Comparison of ENCODE assay signal across 9 mouse cellular contexts in the genomic region with DNA sequence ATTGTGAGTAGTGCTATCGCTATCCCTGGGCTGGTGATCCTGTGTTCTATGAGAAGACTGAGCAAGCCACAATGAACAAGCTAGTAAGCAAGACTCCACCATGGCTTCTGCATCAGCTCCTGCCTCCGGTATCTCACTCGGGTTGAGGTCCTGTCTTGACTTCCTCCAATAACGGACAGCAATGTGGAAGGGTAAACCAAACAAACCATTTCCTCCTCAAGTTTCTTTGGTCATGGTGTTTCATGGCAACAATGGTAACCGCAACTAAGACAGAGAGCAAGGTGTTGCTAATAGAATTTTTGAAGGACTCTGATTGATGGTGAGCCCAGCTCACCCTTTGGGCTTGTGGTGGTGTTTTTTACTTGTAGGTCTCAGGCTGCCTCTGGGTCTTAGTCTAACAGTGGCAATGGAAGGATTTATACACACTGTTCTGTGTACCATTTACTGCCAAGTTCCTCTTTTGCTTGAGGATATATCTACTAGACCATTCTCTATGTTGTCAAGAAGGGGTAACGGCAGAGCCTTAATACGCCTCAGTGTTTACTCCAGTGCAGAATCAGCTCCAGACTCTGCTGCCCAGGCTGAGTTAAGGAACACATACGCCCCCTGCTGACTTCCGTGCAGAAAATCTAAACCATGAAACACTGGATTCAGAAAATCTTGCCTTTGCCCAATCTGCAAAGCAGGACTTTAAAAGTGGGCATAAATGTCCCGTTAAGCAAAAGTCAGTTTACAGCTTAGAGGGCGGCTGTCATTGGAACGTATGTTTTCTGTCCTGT. TPM values are rescaled to one million over a fixed set of nuclear protein-coding genes. Genes with fewer than 3 reads are reported as not detected.
DNase-seq lines count a peak whose midpoint lies in the region; ATAC-seq and TF ChIP-seq lines count a peak whose summit lies in the region.
"Had no signal": no experiment of that assay in that cellular context is flagged by ENCODE, and none has a peak within 500 bp of the region (broad histone marks: within the 10 kb centered on the region; RNA-seq: fewer than 3 reads in every experiment).

No protein-coding gene starts in this region.

- no peaks in the 10 kb centered on the region for H3K9me3 ChIP-seq in intestine, postnatal 0 days (ENCODE audit: control insufficient read depth)
- no peaks in the 10 kb centered on the region for H3K9me3 ChIP-seq in intestine, embryonic 16.5 days (ENCODE audit: control insufficient read depth, low read length)

- H3K27me3 ChIP-seq in intestine, postnatal 0 days (replicated peaks; ENCODE audit: control insufficient read depth, insufficient read depth, low read length), result no peaks in the 10 kb centered on the region
- no peaks in the 10 kb centered on the region for H3K27me3 ChIP-seq in intestine, embryonic 16.5 days (replicated peaks; ENCODE audit: control insufficient read depth, insufficient read depth, low read length)

- 49% methylated on average over 12 of the region's 12 CpGs for WGBS in intestine, postnatal 0 days
- 44% methylated on average over 12 of the region's 12 CpGs for WGBS in intestine, embryonic 16.5 days

- no peaks in the 10 kb centered on the region for H3K36me3 ChIP-seq in intestine, postnatal 0 days (ENCODE audit: control insufficient read depth, insufficient read depth)
- H3K36me3 ChIP-seq in intestine, embryonic 16.5 days (ENCODE audit: control insufficient read depth, insufficient read depth, low read length), result no peaks in the 10 kb centered on the region

- no peak overlapping the region for H3K4me2 ChIP-seq in intestine, postnatal 0 days (replicated peaks; ENCODE audit: low read depth)
- H3K4me2 ChIP-seq in intestine, embryonic 16.5 days (ENCODE audit: low read depth, low read length), result no peak overlapping the region

- no peak overlapping the region for H3K9ac ChIP-seq in intestine, postnatal 0 days (ENCODE audit: low read depth, low read length)
- H3K9ac ChIP-seq in intestine, embryonic 16.5 days (ENCODE audit: low read depth, low read length), result no peak overlapping the region

- DNase-seq in CD4-positive, CD25-positive, alpha-beta regulatory T cell, adult 2 months (ENCODE audit: low read depth, low spot score), result peak; percentile 71
- peak; percentile 4 for DNase-seq in adipocyte (ENCODE audit: low spot score)
- peak; percentile 38 for DNase-seq in heart, postnatal 4 days
- peak; percentile 44 for DNase-seq in lung, postnatal 36 days
- no peak for DNase-seq in Muller cell, postnatal 12 days (ENCODE audit: inconsistent ontology term)
- DNase-seq in cerebellum, adult 8-10 months, result no peak

- ATAC-seq in intestine, postnatal 0 days, result no peak
- ATAC-seq in intestine, embryonic 16.5 days, result no peak

- TF ChIP-seq CTCF in intestine, postnatal 0 days (IDR thresholded peaks at IDR 0.05; ENCODE audit: low read depth), result peak; percentile 65

- H3K4me3 ChIP-seq in intestine, postnatal 0 days (ENCODE audit: low read depth, low read length), result no peak overlapping the region
- H3K4me3 ChIP-seq in intestine, embryonic 16.5 days (ENCODE audit: low read length), result no peak overlapping the region

- H3K4me1 ChIP-seq in intestine, postnatal 0 days (replicated peaks; ENCODE audit: control insufficient read depth, insufficient read depth, low read length), result no peaks in the 10 kb centered on the region
- no peaks in the 10 kb centered on the region for H3K4me1 ChIP-seq in intestine, embryonic 16.5 days (ENCODE audit: control insufficient read depth, insufficient read depth, low read length)

- no peak overlapping the region for H3K27ac ChIP-seq in intestine, postnatal 0 days (ENCODE audit: low read depth, low read length)
- H3K27ac ChIP-seq in intestine, embryonic 16.5 days (ENCODE audit: low read length), result no peak overlapping the region

RNA-seq across cellular contexts. Expression of gene Ptpn5, which starts 12.7 kb away (rescaled TPM):
- polyA plus RNA-seq in intestine, postnatal 0 days (2015; fragmentation: Nextera tagmentation; extraction: Ambion mirVana), result 0.48 and 0.69 TPM in 2 replicates
- 1.1 and 1.3 TPM in 2 replicates for polyA plus RNA-seq in intestine, embryonic 16.5 days (2015; fragmentation: Nextera tagmentation; extraction: Ambion mirVana)
- total RNA-seq in heart, postnatal 4 days (2021), result not detected

RNA-seq across cellular contexts. Expression of gene Mrgpra6, which starts 58.5 kb away (rescaled TPM):
- polyA plus RNA-seq in intestine, postnatal 0 days (2015; fragmentation: Nextera tagmentation; extraction: Ambion mirVana), result not detected in 2 replicates
- not detected in 2 replicates for polyA plus RNA-seq in intestine, embryonic 16.5 days (2015; fragmentation: Nextera tagmentation; extraction: Ambion mirVana)
- total RNA-seq in heart, postnatal 4 days (2021), result not detected
- polyA plus RNA-seq: large intestine, adult 2 months had no signal

Comparison
In these comparisons a context has a peak if more than half of its experiments do, and no peak if none do; other contexts are left out.
1. DNase-seq: peak in CD4-positive, CD25-positive, alpha-beta regulatory T cell, adult 2 months (single experiment), adipocyte (single experiment), heart, postnatal 4 days (single experiment) and lung, postnatal 36 days (single experiment); none in Muller cell, postnatal 12 days (single experiment) and cerebellum, adult 8-10 months (single experiment).